In the genomic region with DNA sequence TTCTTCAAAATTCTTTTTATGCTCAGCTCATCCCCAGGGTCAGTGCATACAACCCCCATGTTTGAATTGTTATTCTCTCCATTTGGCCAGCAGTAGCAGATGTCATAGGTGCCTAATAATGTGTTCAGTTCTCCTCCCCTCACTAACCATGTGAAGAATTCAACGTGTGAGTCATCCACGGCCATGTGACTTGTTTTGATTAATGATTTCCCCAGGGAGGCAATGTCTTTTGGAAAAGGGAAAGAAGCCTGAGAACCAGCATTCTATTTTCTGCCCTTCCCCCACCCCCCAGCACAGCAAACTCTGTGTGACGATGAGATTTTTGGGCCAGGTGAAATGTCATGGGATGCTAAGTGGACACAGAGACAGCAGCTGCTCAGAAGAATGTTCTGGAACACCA, we compare ENCODE assay signal across 24 mouse cellular contexts.
DNase-seq lines count a peak whose midpoint lies in the region; ATAC-seq and TF ChIP-seq lines count a peak whose summit lies in the region.
"Had no signal": no experiment of that assay in that cellular context is flagged by ENCODE, and none has a peak within 500 bp of the region (broad histone marks: within the 10 kb centered on the region; RNA-seq: fewer than 3 reads in every experiment).

No protein-coding gene starts in this region.

- no peak overlapping the region for H3ac ChIP-seq in C2C12 (ENCODE audit: control insufficient read depth, insufficient read length, low read depth)

- H3K9me3 ChIP-seq in midbrain, embryonic 16.5 days (replicated peaks; ENCODE audit: control insufficient read depth, low read length, poor library complexity, severe bottlenecking) = no peaks in the 10 kb centered on the region
- H3K9me3 ChIP-seq: embryonic facial prominence, embryonic 12.5 days; limb, embryonic 13.5 days; liver, embryonic 13.5 days; midbrain, embryonic 12.5 days had no signal

- no peak for ATAC-seq in midbrain, embryonic 16.5 days
- ATAC-seq: forebrain, postnatal 0 days; hindbrain, postnatal 0 days; intestine, embryonic 16.5 days had no signal

- TF ChIP-seq CTCF in C2C12 (IDR thresholded peaks at IDR 0.05; ENCODE audit: control insufficient read depth, insufficient read depth, insufficient read length) = no peak
- no peak for TF ChIP-seq CTCF in cerebellum, adult 2 months (IDR thresholded peaks at IDR 0.05; ENCODE audit: borderline replicate concordance, insufficient read depth, low read depth, low read length)

- peak; percentile 10 to 40 for DNase-seq in adrenal gland, adult (ENCODE audit: inconsistent age in 2 of 2, low spot score in 1 of 2)
- DNase-seq in adrenal gland, adult 18-20 months (ENCODE audit: low spot score in 2 of 2) = no peak
- peak; percentile 19 to 30 for DNase-seq in heart, adult 9 months (ENCODE audit: low spot score in 2 of 2)
- no peak for DNase-seq in heart, postnatal 14 days
- DNase-seq in kidney, postnatal 14 days = peak; percentile 41
- DNase-seq in cerebellum, adult 2 months = no peak
- DNase-seq: cerebellum, adult 18-20 months; cerebellum, postnatal 25 days; forebrain, postnatal 0 days; gastrocnemius, postnatal 14 days; layer of hippocampus, postnatal 36 days; liver, embryonic 13.5 days; lung, adult 2 months; lung, postnatal 14 days; right cerebral cortex, postnatal 14 days; spleen, adult 18-20 months had no signal

- WGBS in midbrain, embryonic 16.5 days = 76% methylated on average over 3 of the region's 3 CpGs
- WGBS in cerebellum, adult 2 months = 60% methylated on average over 3 of the region's 3 CpGs

- H3K27me3 ChIP-seq in C2C12 (ENCODE audit: control insufficient read depth, insufficient read depth, insufficient read length) = no peaks in the 10 kb centered on the region
- H3K27me3 ChIP-seq in midbrain, embryonic 16.5 days (ENCODE audit: control insufficient read depth, insufficient read depth, low read depth, low read length) = no peaks in the 10 kb centered on the region; the same call in 1 of the 2 replicates
- no peaks in the 10 kb centered on the region for H3K27me3 ChIP-seq in cerebellum, adult 2 months (ENCODE audit: control insufficient read depth, insufficient read depth, low read length)
- H3K27me3 ChIP-seq: embryonic facial prominence, embryonic 12.5 days; limb, embryonic 13.5 days; liver, embryonic 13.5 days had no signal

- no peaks in the 10 kb centered on the region for H3K36me3 ChIP-seq in C2C12 (ENCODE audit: control insufficient read depth, insufficient read depth)
- no peaks in the 10 kb centered on the region for H3K36me3 ChIP-seq in midbrain, embryonic 16.5 days (ENCODE audit: control insufficient read depth, insufficient read depth, low read length)
- H3K36me3 ChIP-seq: embryonic facial prominence, embryonic 12.5 days; limb, embryonic 13.5 days; liver, embryonic 13.5 days; midbrain, embryonic 12.5 days had no signal

- H3K79me3 ChIP-seq in C2C12 (ENCODE audit: low read depth) = no peaks in the 10 kb centered on the region

- no peak overlapping the region for H3K4me2 ChIP-seq in midbrain, embryonic 16.5 days (ENCODE audit: low read length)
- H3K4me2 ChIP-seq: embryonic facial prominence, embryonic 12.5 days; limb, embryonic 13.5 days; liver, embryonic 13.5 days; midbrain, embryonic 12.5 days had no signal

- peaks cover 2% of the 10 kb centered on the region; the same call in 1 of the 2 replicates for H3K4me1 ChIP-seq in midbrain, embryonic 16.5 days (ENCODE audit: control insufficient read depth, insufficient read depth, low read length)
- H3K4me1 ChIP-seq in cerebellum, adult 2 months (ENCODE audit: control insufficient read depth, insufficient read depth, low read length) = no peaks in the 10 kb centered on the region
- H3K4me1 ChIP-seq: liver, embryonic 13.5 days had no signal

- TF ChIP-seq POLR2A in cerebellum, adult 2 months (IDR thresholded peaks at IDR 0.05; ENCODE audit: borderline replicate concordance, insufficient read depth, low read length) = no peak

- no peak overlapping the region for H3K27ac ChIP-seq in midbrain, embryonic 16.5 days (ENCODE audit: low read length)
- no peak overlapping the region for H3K27ac ChIP-seq in cerebellum, adult 2 months (ENCODE audit: insufficient read depth, low read length)
- H3K27ac ChIP-seq: embryonic facial prominence, embryonic 12.5 days; heart, adult 2 months; hindbrain, postnatal 0 days; limb, embryonic 13.5 days; liver, embryonic 13.5 days; midbrain, embryonic 12.5 days had no signal

- H3K79me2 ChIP-seq in C2C12 (ENCODE audit: control insufficient read depth, insufficient read depth) = no peaks in the 10 kb centered on the region

- no peak overlapping the region for H3K9ac ChIP-seq in midbrain, embryonic 16.5 days (ENCODE audit: low read depth, low read length)
- H3K9ac ChIP-seq: embryonic facial prominence, embryonic 12.5 days; forebrain, postnatal 0 days; limb, embryonic 13.5 days; liver, embryonic 13.5 days; midbrain, embryonic 12.5 days had no signal

- H3K4me3 ChIP-seq in C2C12 (ENCODE audit: insufficient read depth, poor library complexity, severe bottlenecking) = no peak overlapping the region
- H3K4me3 ChIP-seq in midbrain, embryonic 16.5 days (ENCODE audit: low read depth, low read length) = no peak overlapping the region
- no peak overlapping the region for H3K4me3 ChIP-seq in cerebellum, adult 2 months (replicated peaks; ENCODE audit: insufficient read depth, low read depth, low read length)
- H3K4me3 ChIP-seq: embryonic facial prominence, embryonic 12.5 days; heart, adult 2 months; limb, embryonic 13.5 days; liver, embryonic 13.5 days; midbrain, embryonic 12.5 days had no signal

- intact Hi-C loops in heart, postnatal 14 days (cut with DNase I) = no loop called here

TF ChIP-seq in C2C12, 6 proteins besides CTCF, POLR2A, EP300 and RAD21:
- TF ChIP-seq USF1 (IDR thresholded peaks at IDR 0.05; ENCODE audit: low read depth) = peak; percentile 85
- no peak for TF ChIP-seq MYOD1 (IDR thresholded peaks at IDR 0.05; ENCODE audit: control insufficient read depth, insufficient read length, low read depth)
- TF ChIP-seq FOSL1 (IDR thresholded peaks at IDR 0.05; ENCODE audit: insufficient read depth, low read length, poor library complexity, severe bottlenecking) = no peak
- no peak for TF ChIP-seq MYOG (IDR thresholded peaks at IDR 0.05; ENCODE audit: control insufficient read depth, extremely low read depth, insufficient read length)
- TF ChIP-seq MAX (IDR thresholded peaks at IDR 0.05) = no peak
- TF ChIP-seq CEBPB (IDR thresholded peaks at IDR 0.05; ENCODE audit: low read depth) = no peak
TF ChIP-seq in C2C12: peak in this region for 1.

Comparison
In these comparisons a context has a peak if more than half of its experiments do, and no peak if none do; other contexts are left out.
1. DNase-seq: peak in adrenal gland, adult (2 of 2), heart, adult 9 months (2 of 2) and kidney, postnatal 14 days (single experiment); none in adrenal gland, adult 18-20 months (0 of 2), heart, postnatal 14 days (0 of 2) and cerebellum, adult 2 months (0 of 2).